Mouse (Mus musculus) spleen, embryonic (tissue): ENCODE measurements around the gene Sprr2a2.
"Not testable (repeated sequence)": the region's sequence is repeated elsewhere in the genome, so short reads cannot be mapped to it uniquely, and the experiment has no call there.

Experiments used
- CTCF ChIA-PET: fragments of 350-600 bp; sonication (Branson Sonifier 250); formaldehyde crosslinking; loops from one replicate; lab custom pipeline; 2022; lab: Charles Lee

Gene Sprr2a2

GRCm38 (mm10) chr3:92274018-92274417, 58.3 kb downstream of the Sprr2a2 start:
- CTCF ChIA-PET = not testable (repeated sequence)

GRCm38 (mm10) chr3:92279663-92280062, 63.9 kb downstream of the Sprr2a2 start:
- CTCF ChIA-PET = not testable (repeated sequence)

- CTCF ChIA-PET = not testable (repeated sequence)
These were observed 65.4 kb downstream of the Sprr2a2 start for GRCm38 (mm10) chr3:92280963-92281606.

GRCm38 (mm10) chr3:92285101-92285500, 69.4 kb downstream of the Sprr2a2 start, which contains the start of gene Sprr2a3:
Gene Sprr2a3 (plus strand): TSS chr3:92285417.
- CTCF ChIA-PET = not testable (repeated sequence)

GRCm38 (mm10) chr3:92288489-92288888, 72.8 kb downstream of the Sprr2a2 start:
- CTCF ChIA-PET = not testable (repeated sequence)
